Mouse (Mus musculus): ENCODE results near the gene Slc6a16. TPM values are rescaled to one million over a fixed set of nuclear protein-coding genes. Genes with fewer than 3 reads are reported as not detected.

Gene Slc6a16
- 1 to 10 TPM; 1.4 to 2.3 TPM for total RNA-seq (2021)
- long read RNA-seq, experiment 1, partial matches to known transcripts = 0 of 4 reads
- long read RNA-seq, experiment 1, other reads (novel, unspliced or antisense) = 4 of 4 reads
- long read RNA-seq, experiment 2, partial matches to known transcripts = 0 of 1 reads
- long read RNA-seq, experiment 2, other reads (novel, unspliced or antisense) = 1 of 1 reads

GRCm38 (mm10) chr7:45240633-45241388, at the start of gene Slc6a16:
Gene Slc6a16, plus strand, starts transcription at chr7:45241085.
- DNase-seq (ENCODE audit: low spot score in 2 of 2) = peak in 1 of 2 experiments; percentile 51

- DNase-seq (ENCODE audit: low spot score in 2 of 2) = no peak
These were observed 49.7 kb upstream of the Slc6a16 start for GRCm38 (mm10) chr7:45191161-45191560.

GRCm38 (mm10) chr7:45191803-45192363, 49.0 kb upstream of the Slc6a16 start:
- no peak for DNase-seq (ENCODE audit: low spot score in 2 of 2)

GRCm38 (mm10) chr7:45192585-45193310, 48.1 kb upstream of the Slc6a16 start:
- DNase-seq (ENCODE audit: low spot score in 2 of 2) = no peak

GRCm38 (mm10) chr7:45193406-45193805, 47.5 kb upstream of the Slc6a16 start:
- DNase-seq (ENCODE audit: low spot score in 2 of 2) = no peak

- DNase-seq (ENCODE audit: low spot score in 2 of 2) = no peak
These were observed 46.8 kb upstream of the Slc6a16 start for GRCm38 (mm10) chr7:45193871-45194785.

- DNase-seq (ENCODE audit: low spot score in 2 of 2) = no peak
These were observed 45.3 kb upstream of the Slc6a16 start for GRCm38 (mm10) chr7:45195341-45196175.

- no peak for DNase-seq (ENCODE audit: low spot score in 2 of 2)
These were observed 44.7 kb upstream of the Slc6a16 start for GRCm38 (mm10) chr7:45196176-45196535.

GRCm38 (mm10) chr7:45196994-45197393, 43.9 kb upstream of the Slc6a16 start:
- no peak for DNase-seq (ENCODE audit: low spot score in 2 of 2)

GRCm38 (mm10) chr7:45198435-45198834, 42.5 kb upstream of the Slc6a16 start:
- DNase-seq (ENCODE audit: low spot score in 2 of 2) = peak; percentile 69 to 77

- no peak for DNase-seq (ENCODE audit: low spot score in 2 of 2)
These were observed 41.9 kb upstream of the Slc6a16 start for GRCm38 (mm10) chr7:45198961-45199360.

- DNase-seq (ENCODE audit: low spot score in 2 of 2) = no peak
These were observed 38.2 kb upstream of the Slc6a16 start for GRCm38 (mm10) chr7:45202654-45203053.

GRCm38 (mm10) chr7:45204380-45205143, 36.3 kb upstream of the Slc6a16 start, which contains the start of gene Ccdc155:
Gene Ccdc155, minus strand, starts transcription at chr7:45204892.
- DNase-seq (ENCODE audit: low spot score in 2 of 2) = peak; percentile 88 to 94

GRCm38 (mm10) chr7:45208260-45208659, 32.6 kb upstream of the Slc6a16 start:
- DNase-seq (ENCODE audit: low spot score in 2 of 2) = no peak

GRCm38 (mm10) chr7:45211070-45211469, 29.8 kb upstream of the Slc6a16 start:
- DNase-seq (ENCODE audit: low spot score in 2 of 2) = no peak

GRCm38 (mm10) chr7:45211851-45212251, 29.0 kb upstream of the Slc6a16 start, which contains the start of gene Dkkl1:
Gene Dkkl1, minus strand, starts transcription at chr7:45212147.
- no peak for DNase-seq (ENCODE audit: low spot score in 2 of 2)

GRCm38 (mm10) chr7:45212356-45212755, 28.5 kb upstream of the Slc6a16 start:
- DNase-seq (ENCODE audit: low spot score in 2 of 2) = no peak

GRCm38 (mm10) chr7:45213708-45214107, 27.2 kb upstream of the Slc6a16 start:
- no peak for DNase-seq (ENCODE audit: low spot score in 2 of 2)
